Mouse (Mus musculus) limb, embryonic 14.5 days (tissue): ENCODE results near the gene Trio. TPM values are rescaled to one million over a fixed set of nuclear protein-coding genes. Genes with fewer than 3 reads are reported as not detected.

Experiments
- ATAC-seq: fragments of 200-750 bp; cut with Nextera tagmentation; 2 replicates; pipeline ENCODE4 v1.8.0; 2017; ENCODE audit warnings: low read depth, moderate number of reproducible peaks, moderate TSS enrichment; ENCODE audit not compliant: low FRiP score
- DNase-seq: peaks from one replicate; pipeline ENCODE4 v3.0.0-alpha.2; 2015; ENCODE audit warnings: low spot score
- H3K27ac ChIP-seq: fragments of 300-500 bp; sonication (generic); replicated peaks from 2 replicates; pipeline ENCODE4 v1.5.1; 2014; ENCODE audit warnings: low read depth, mild to moderate bottlenecking, low read length, moderate library complexity, mixed read lengths
- H3K27me3 ChIP-seq: fragments of 300-500 bp; sonication (generic); 2 replicates; pipeline ENCODE4 v1.6.1; 2014; ENCODE audit warnings: low read length, mixed read lengths; ENCODE audit not compliant: control insufficient read depth, insufficient read depth
- H3K36me3 ChIP-seq: fragments of 300-500 bp; sonication (generic); 2 replicates; pipeline ENCODE4 v1.6.1; 2014; ENCODE audit warnings: mild to moderate bottlenecking, low read length, moderate library complexity, mixed read lengths; ENCODE audit not compliant: control insufficient read depth, insufficient read depth
- H3K4me1 ChIP-seq: fragments of 300-500 bp; sonication (generic); 2 replicates; pipeline ENCODE4 v1.6.1; 2014; ENCODE audit warnings: antibody characterized with exemption, low read length, mixed read lengths; ENCODE audit not compliant: control insufficient read depth, insufficient read depth
- H3K4me2 ChIP-seq: fragments of 300-500 bp; sonication (generic); replicated peaks from 2 replicates; pipeline ENCODE4 v1.6.1; 2014; ENCODE audit warnings: low read depth, mild to moderate bottlenecking, low read length, moderate library complexity; ENCODE audit not compliant: severe bottlenecking
- H3K4me3 ChIP-seq: fragments of 300-500 bp; sonication (generic); replicated peaks from 2 replicates; pipeline ENCODE4 v1.5.1; 2014; ENCODE audit warnings: low read length
- H3K9ac ChIP-seq: fragments of 300-500 bp; sonication (generic); 2 replicates; pipeline ENCODE4 v1.6.1; 2014; ENCODE audit warnings: mild to moderate bottlenecking, low read depth, low read length, moderate library complexity; ENCODE audit not compliant: severe bottlenecking
- H3K9me3 ChIP-seq: fragments of 300-500 bp; sonication (generic); 2 replicates; pipeline ENCODE4 v1.6.1; 2016; ENCODE audit warnings: low read length; ENCODE audit not compliant: control insufficient read depth
- POLR2A ChIP-seq: fragments of 200-500 bp; IDR thresholded peaks from 2 replicates; pipeline ENCODE4 v1.8.0; 2012; ENCODE audit warnings: inconsistent platforms, mild to moderate bottlenecking, moderate library complexity, borderline replicate concordance; ENCODE audit not compliant: insufficient read depth, insufficient read length; ENCODE audit errors: extremely low read depth
- WGBS: fragments of 180-500 bp; shearing (Covaris S2); extraction: QIAGEN DNeasy Blood & Tissue Kit; methylation state at CpG from one replicate; pipeline ENCODE4 v1.1.7; 2014; 5-methylcytosine and 5-hydroxymethylcytosine counted together
- polyA plus RNA-seq, 2 experiments: library from polyadenylated mRNA; depleted of rRNA in 1 of 2; stranded (reverse) in 1 of 2; unstranded in 1 of 2; fragments of >200 nt; fragmentation: Nextera tagmentation in 1 of 2; extraction: Ambion mirVana in 1 of 2; gene quantifications; 2 replicates each; pipeline versions ENCODE4 v1.2.1 to v1.2.3; 2012 to 2014

Gene Trio
- polyA plus RNA-seq, 2 experiments: 78.7 to 230 TPM

DNA sequence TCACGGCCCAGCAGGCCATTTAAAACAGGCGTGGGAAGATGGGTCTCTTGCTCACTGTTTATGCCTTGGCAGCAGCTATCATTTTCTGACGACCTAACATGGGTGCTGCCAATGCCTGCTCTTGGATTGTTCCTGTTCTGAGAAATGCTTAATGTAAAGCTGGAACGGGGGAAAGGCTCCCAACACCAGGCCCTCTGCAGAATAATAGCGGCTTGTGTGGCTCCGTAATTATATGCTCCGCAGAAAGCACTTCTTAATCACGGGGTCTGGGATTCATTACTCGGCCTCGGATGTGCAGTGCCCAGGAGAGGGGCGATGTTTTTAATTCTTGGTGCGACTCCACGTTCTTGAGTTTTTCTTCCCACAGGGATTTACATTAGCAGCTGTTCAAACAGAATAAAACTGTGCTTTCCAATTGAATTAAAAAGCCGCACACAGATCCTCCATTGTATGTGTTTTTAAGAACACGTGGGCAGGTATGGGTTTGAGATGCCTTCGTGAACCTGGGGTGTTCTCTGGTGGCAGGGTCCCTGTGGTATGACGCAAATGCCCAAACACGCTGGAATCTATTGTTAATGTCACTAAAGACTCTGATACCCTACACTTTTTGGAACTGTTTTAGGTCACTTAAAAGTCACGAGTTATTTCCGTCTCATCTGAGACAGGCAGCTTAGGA is 228.0 kb downstream of the Trio start:
- H3K9ac ChIP-seq: no peak overlapping the region
- no peaks in the 10 kb centered on the region for H3K27me3 ChIP-seq
- no peak for DNase-seq
- no peaks in the 10 kb centered on the region for H3K9me3 ChIP-seq
- no peak overlapping the region for H3K4me3 ChIP-seq
- no peak overlapping the region for H3K4me2 ChIP-seq
- H3K4me1 ChIP-seq: peaks cover 51% of the 10 kb centered on the region
- WGBS: 19% methylated on average over 20 of the region's 20 CpGs
- ATAC-seq: peak; percentile 58
- TF ChIP-seq POLR2A: no peak
- H3K27ac ChIP-seq: peak overlapping the region; percentile 82
- peaks cover 23% of the 10 kb centered on the region for H3K36me3 ChIP-seq

GRCm38 (mm10) chr15:27796868-27797222 is 228.8 kb downstream of the Trio start:
- H3K4me2 ChIP-seq: no peak overlapping the region

DNA sequence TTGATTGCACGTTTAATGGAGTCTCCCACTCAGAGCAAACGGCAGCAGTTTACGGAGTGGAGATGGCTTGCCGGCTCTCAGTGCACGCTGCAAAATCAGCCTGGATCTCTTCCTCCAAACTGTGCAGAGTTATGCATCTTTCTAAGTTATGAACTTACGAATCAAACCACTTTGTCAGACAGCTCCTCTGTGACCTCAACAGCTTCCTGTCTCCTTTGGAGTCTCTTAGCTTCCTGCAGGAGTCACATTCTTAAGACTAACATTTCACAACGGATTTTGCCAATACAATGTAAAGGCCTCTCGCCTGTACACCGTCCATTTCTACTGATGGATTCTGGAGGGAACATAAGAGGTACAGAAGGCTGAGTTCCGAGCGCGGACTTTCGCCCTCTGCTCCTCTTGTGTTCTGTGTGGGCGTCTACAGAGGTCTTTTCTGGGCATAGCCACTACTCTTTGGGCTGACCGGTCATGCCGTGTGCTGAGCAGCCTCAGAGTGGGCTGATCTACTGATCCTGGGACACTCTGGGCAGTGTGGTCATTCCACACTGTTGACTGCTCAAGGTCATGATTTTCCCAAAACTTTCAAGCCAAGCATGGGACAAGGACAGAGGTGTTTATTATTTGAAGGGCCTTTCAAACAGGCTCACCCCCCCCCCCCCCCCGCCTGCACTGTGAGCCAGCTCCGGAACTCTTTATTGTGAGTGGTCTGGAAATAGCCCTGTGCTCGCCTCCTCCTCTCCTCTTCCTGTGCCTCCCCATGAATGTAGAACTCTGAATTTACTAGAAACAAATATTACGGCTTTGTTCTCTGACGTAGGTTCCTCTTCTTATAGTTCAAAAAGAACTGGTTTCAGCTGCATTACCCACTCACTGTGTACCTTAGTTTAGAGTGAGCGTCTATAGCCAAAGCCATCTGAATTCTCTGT is 229.4 kb downstream of the Trio start:
- TF ChIP-seq POLR2A: no peak
- no peak overlapping the region for H3K4me2 ChIP-seq
- H3K27me3 ChIP-seq: no peaks in the 10 kb centered on the region
- WGBS: 59% methylated on average over 22 of the region's 22 CpGs
- H3K36me3 ChIP-seq: peaks cover 9% of the 10 kb centered on the region; the same call in 1 of the 2 replicates
- H3K9ac ChIP-seq: no peak overlapping the region
- no peak overlapping the region for H3K4me3 ChIP-seq
- peak overlapping the region; percentile 82 for H3K27ac ChIP-seq
- DNase-seq (no peak), ATAC-seq (peak; percentile 8; the same call in 1 of the 2 replicates)
- peaks cover 62% of the 10 kb centered on the region for H3K4me1 ChIP-seq
- H3K9me3 ChIP-seq: no peaks in the 10 kb centered on the region

More at GRCm38 (mm10) chr15:27796868-27797222, 228.8 kb downstream of the Trio start:
- H3K4me3 ChIP-seq: no peak overlapping the region
- TF ChIP-seq POLR2A: no peak
- peak overlapping the region; percentile 82 for H3K27ac ChIP-seq
- 0 out of 2 replicates have a peak, but pooled peaks have one; percentile 17 for ATAC-seq
- no peaks in the 10 kb centered on the region for H3K27me3 ChIP-seq
- peaks cover 16% of the 10 kb centered on the region for H3K36me3 ChIP-seq
- no peak overlapping the region for H3K9ac ChIP-seq
- peaks cover 58% of the 10 kb centered on the region for H3K4me1 ChIP-seq
- DNase-seq: no peak
- no peaks in the 10 kb centered on the region for H3K9me3 ChIP-seq
- 39% methylated on average over 7 of the region's 7 CpGs for WGBS

GRCm38 (mm10) chr15:27793284-27793683 is 232.4 kb downstream of the Trio start:
- TF ChIP-seq POLR2A: no peak
- H3K4me1 ChIP-seq: peaks cover 82% of the 10 kb centered on the region
- no peak overlapping the region for H3K9ac ChIP-seq
- H3K27me3 ChIP-seq: no peaks in the 10 kb centered on the region
- no peaks in the 10 kb centered on the region; the same call in 1 of the 2 replicates for H3K36me3 ChIP-seq
- H3K9me3 ChIP-seq: no peaks in the 10 kb centered on the region
- H3K4me3 ChIP-seq: no peak overlapping the region
- DNase-seq (no peak), ATAC-seq (no peak)
- H3K27ac ChIP-seq: peak overlapping the region; percentile 27; the same call in 1 of the 2 replicates
- H3K4me2 ChIP-seq: no peak overlapping the region
- 44% methylated on average over 6 of the region's 6 CpGs for WGBS

GRCm38 (mm10) chr15:27792473-27792872 is 233.2 kb downstream of the Trio start:
- H3K27me3 ChIP-seq: no peaks in the 10 kb centered on the region
- no peak overlapping the region for H3K9ac ChIP-seq
- no peaks in the 10 kb centered on the region; the same call in 1 of the 2 replicates for H3K36me3 ChIP-seq
- H3K27ac ChIP-seq: no peak overlapping the region
- ATAC-seq (no peak), DNase-seq (no peak)
- H3K9me3 ChIP-seq: no peaks in the 10 kb centered on the region
- H3K4me2 ChIP-seq: no peak overlapping the region
- no peak for TF ChIP-seq POLR2A
- no peak overlapping the region for H3K4me3 ChIP-seq
- WGBS: 57% methylated on average over 11 of the region's 11 CpGs
- peaks cover 82% of the 10 kb centered on the region for H3K4me1 ChIP-seq
